Mouse (Mus musculus) heart, embryonic 15.5 days (tissue): Measurements from ENCODE around the gene Lima1. TPM values are rescaled to one million over a fixed set of nuclear protein-coding genes. Genes with fewer than 3 reads are reported as not detected.

Experiments used
- ATAC-seq: fragments of 200-750 bp; cut with Nextera tagmentation; replicated peaks from 2 replicates; pipeline ENCODE4 v1.8.0; 2017; ENCODE audit warnings: low read depth, moderate TSS enrichment; ENCODE audit not compliant: insufficient number of reproducible peaks, insufficient read depth, low FRiP score
- H3K27ac ChIP-seq: fragments of 300-500 bp; sonication (generic); 2 replicates; pipeline ENCODE4 v1.5.1; 2015; ENCODE audit warnings: mild to moderate bottlenecking, inconsistent platforms
- H3K27me3 ChIP-seq: fragments of 300-500 bp; sonication (generic); 2 replicates; pipeline ENCODE4 v1.6.1; 2015; ENCODE audit warnings: inconsistent platforms
- H3K36me3 ChIP-seq: fragments of 300-500 bp; sonication (generic); 2 replicates; pipeline ENCODE4 v1.6.1; 2015; ENCODE audit warnings: mild to moderate bottlenecking, inconsistent platforms
- H3K4me1 ChIP-seq: fragments of 300-500 bp; sonication (generic); replicated peaks from 2 replicates; pipeline ENCODE4 v1.6.1; 2015; ENCODE audit warnings: inconsistent platforms
- H3K4me2 ChIP-seq: fragments of 300-500 bp; sonication (generic); 2 replicates; pipeline ENCODE4 v1.6.1; 2015; ENCODE audit warnings: inconsistent platforms, mild to moderate bottlenecking, moderate library complexity
- H3K4me3 ChIP-seq: fragments of 300-500 bp; sonication (generic); 2 replicates; pipeline ENCODE4 v1.5.1; 2015; ENCODE audit warnings: mild to moderate bottlenecking, inconsistent platforms
- H3K9ac ChIP-seq: fragments of 300-500 bp; sonication (generic); 2 replicates; pipeline ENCODE4 v1.6.1; 2015; ENCODE audit warnings: mild to moderate bottlenecking, inconsistent platforms
- H3K9me3 ChIP-seq: fragments of 300-500 bp; sonication (generic); replicated peaks from 2 replicates; pipeline ENCODE4 v1.6.1; 2016; ENCODE audit warnings: inconsistent platforms
- WGBS: fragments of 180-500 bp; shearing (Covaris S2); methylation state at CpG from one replicate; pipeline ENCODE4 v1.1.7; 2015; ENCODE audit warnings: mixed read lengths; 5-methylcytosine and 5-hydroxymethylcytosine counted together
- polyA plus RNA-seq: library from polyadenylated mRNA; unstranded; fragments of >200 nt; fragmentation: Nextera tagmentation; extraction: Ambion mirVana; gene quantifications from 2 replicates; pipeline ENCODE4 v1.2.1, GENCODE M21; 2015

Lima1 gene
- polyA plus RNA-seq, 1 experiment from 2014 or later = 17.9 TPM

- Histone ChIP-seq H3K9ac (no peak overlapping the region; the same call in 1 of the 2 replicates), H3K9me3 (no peaks in the 10 kb centered on the region), H3K4me1 (peaks cover 6% of the 10 kb centered on the region), H3K4me3 (peak overlapping the region; percentile 54), H3K27ac (peak overlapping the region; percentile 90), H3K36me3 (peaks cover 4% of the 10 kb centered on the region; the same call in 1 of the 2 replicates), H3K4me2 (peak overlapping the region; percentile 62), H3K27me3 (no peaks in the 10 kb centered on the region)
- ATAC-seq = no peak
- WGBS = 32% methylated on average over 8 of the region's 8 CpGs
Observed at GRCm38 (mm10) chr15:99817343-99818235, 57.7 kb downstream of the Lima1 start.

DNA sequence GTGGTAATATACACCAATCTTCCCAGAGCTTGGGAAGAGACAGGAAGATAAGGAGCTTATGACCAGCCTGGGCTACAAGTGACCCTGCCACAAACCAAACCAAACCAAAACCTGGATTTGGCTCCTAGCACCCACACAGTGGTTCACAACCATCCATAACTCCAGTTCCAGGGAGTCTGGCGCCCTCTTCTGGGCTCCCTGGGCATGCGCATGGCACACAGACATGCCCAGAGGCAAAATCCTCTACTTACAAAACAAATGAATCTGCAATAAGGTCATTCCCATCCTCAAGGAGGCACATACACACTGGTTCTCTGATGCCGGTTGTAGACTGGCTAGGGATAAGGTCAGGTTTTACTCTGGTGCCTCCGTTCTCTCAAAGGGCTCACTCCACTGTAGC lies 59.3 kb downstream of the Lima1 start:
- no peak overlapping the region for H3K27ac ChIP-seq
- no peak overlapping the region for H3K9ac ChIP-seq
- no peak overlapping the region for H3K4me2 ChIP-seq
- WGBS = 89% methylated on average over 4 of the region's 4 CpGs
- peaks cover 9% of the 10 kb centered on the region for H3K4me1 ChIP-seq
- H3K4me3 ChIP-seq = no peak overlapping the region
- H3K27me3 ChIP-seq = no peaks in the 10 kb centered on the region
- H3K36me3 ChIP-seq = peaks cover 4% of the 10 kb centered on the region; the same call in 1 of the 2 replicates
- no peaks in the 10 kb centered on the region for H3K9me3 ChIP-seq
- no peak for ATAC-seq

- Histone ChIP-seq H3K9ac (no peak overlapping the region), H3K27ac (no peak overlapping the region), H3K4me2 (no peak overlapping the region), H3K4me1 (peaks cover 9% of the 10 kb centered on the region), H3K36me3 (peaks cover 4% of the 10 kb centered on the region; the same call in 1 of the 2 replicates), H3K4me3 (no peak overlapping the region), H3K27me3 (no peaks in the 10 kb centered on the region), H3K9me3 (no peaks in the 10 kb centered on the region)
- ATAC-seq = no peak
- 78% methylated on average over 24 of the region's 24 CpGs for WGBS
Observed at GRCm38 (mm10) chr15:99814554-99815260, 60.5 kb downstream of the Lima1 start.

GRCm38 (mm10) chr15:99813639-99814038 lies 61.6 kb downstream of the Lima1 start:
- ATAC-seq = no peak
- no peak overlapping the region for H3K4me2 ChIP-seq
- 91% methylated on average over 6 of the region's 6 CpGs for WGBS

DNA sequence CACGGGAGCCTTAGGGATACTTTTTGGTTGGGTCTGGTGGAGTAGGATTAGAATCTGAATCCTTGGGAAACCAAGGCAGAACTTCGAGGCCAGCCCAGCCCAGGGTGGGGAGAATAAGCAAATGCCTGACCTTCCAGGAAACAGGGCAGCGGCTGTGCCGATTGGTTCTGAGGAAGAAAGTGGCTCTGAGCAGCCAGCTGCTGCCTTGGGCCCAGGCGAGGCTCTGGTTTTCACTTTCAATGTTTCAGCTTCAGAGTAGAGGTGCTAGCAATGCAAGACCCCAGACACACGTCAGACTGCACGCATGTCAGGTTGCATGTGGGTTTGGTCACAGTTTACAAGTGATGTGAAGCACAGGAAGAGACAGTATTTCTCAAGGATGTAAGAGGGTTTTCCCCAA lies 63.2 kb downstream of the Lima1 start:
- H3K27ac ChIP-seq = no peak overlapping the region
- H3K36me3 ChIP-seq = peaks cover 4% of the 10 kb centered on the region; the same call in 1 of the 2 replicates
- H3K9me3 ChIP-seq = no peaks in the 10 kb centered on the region
- peaks cover 15% of the 10 kb centered on the region for H3K4me1 ChIP-seq
- H3K4me2 ChIP-seq = no peak overlapping the region
- H3K4me3 ChIP-seq = no peak overlapping the region
- WGBS = 60% methylated on average over 7 of the region's 7 CpGs
- ATAC-seq = no peak
- H3K27me3 ChIP-seq = no peaks in the 10 kb centered on the region
- H3K9ac ChIP-seq = no peak overlapping the region

More at GRCm38 (mm10) chr15:99813639-99814038, 61.6 kb downstream of the Lima1 start:
- Histone ChIP-seq H3K36me3 (peaks cover 4% of the 10 kb centered on the region; the same call in 1 of the 2 replicates), H3K9me3 (no peaks in the 10 kb centered on the region), H3K9ac (no peak overlapping the region), H3K27ac (no peak overlapping the region), H3K27me3 (no peaks in the 10 kb centered on the region), H3K4me1 (peaks cover 9% of the 10 kb centered on the region), H3K4me3 (no peak overlapping the region)

GRCm38 (mm10) chr15:99807776-99808735 lies 67.2 kb downstream of the Lima1 start:
- ATAC-seq = no peak
- H3K9ac ChIP-seq = no peak overlapping the region
- H3K4me2 ChIP-seq = 0 out of 2 replicates have a peak overlapping the region, but pooled peaks have one; percentile 13

GRCm38 (mm10) chr15:99806171-99806570 lies 69.1 kb downstream of the Lima1 start:
- no peaks in the 10 kb centered on the region for H3K9me3 ChIP-seq
- H3K4me2 ChIP-seq = no peak overlapping the region
- no peak overlapping the region for H3K4me3 ChIP-seq
- no peak overlapping the region for H3K9ac ChIP-seq
- H3K4me1 ChIP-seq = peaks cover 39% of the 10 kb centered on the region
- 56% methylated on average over 7 of the region's 7 CpGs for WGBS
- no peaks in the 10 kb centered on the region for H3K27me3 ChIP-seq
- H3K36me3 ChIP-seq = peaks cover 10% of the 10 kb centered on the region; the same call in 1 of the 2 replicates
- no peak for ATAC-seq
- no peak overlapping the region for H3K27ac ChIP-seq

More at GRCm38 (mm10) chr15:99807776-99808735, 67.2 kb downstream of the Lima1 start:
- H3K27me3 ChIP-seq = no peaks in the 10 kb centered on the region
- peak overlapping the region; percentile 14; the same call in 1 of the 2 replicates for H3K27ac ChIP-seq
- H3K9me3 ChIP-seq = no peaks in the 10 kb centered on the region
- H3K36me3 ChIP-seq = peaks cover 10% of the 10 kb centered on the region; the same call in 1 of the 2 replicates
- 49% methylated on average over 21 of the region's 21 CpGs for WGBS
- peaks cover 25% of the 10 kb centered on the region for H3K4me1 ChIP-seq
- H3K4me3 ChIP-seq = no peak overlapping the region

GRCm38 (mm10) chr15:99805673-99806072 lies 69.6 kb downstream of the Lima1 start:
- Histone ChIP-seq H3K9ac (no peak overlapping the region), H3K4me1 (peaks cover 39% of the 10 kb centered on the region), H3K27ac (no peak overlapping the region), H3K36me3 (peaks cover 12% of the 10 kb centered on the region; the same call in 1 of the 2 replicates), H3K27me3 (no peaks in the 10 kb centered on the region), H3K4me3 (no peak overlapping the region), H3K4me2 (no peak overlapping the region), H3K9me3 (no peaks in the 10 kb centered on the region)
- WGBS = 93% methylated on average over 4 of the region's 4 CpGs
- ATAC-seq = no peak

DNA sequence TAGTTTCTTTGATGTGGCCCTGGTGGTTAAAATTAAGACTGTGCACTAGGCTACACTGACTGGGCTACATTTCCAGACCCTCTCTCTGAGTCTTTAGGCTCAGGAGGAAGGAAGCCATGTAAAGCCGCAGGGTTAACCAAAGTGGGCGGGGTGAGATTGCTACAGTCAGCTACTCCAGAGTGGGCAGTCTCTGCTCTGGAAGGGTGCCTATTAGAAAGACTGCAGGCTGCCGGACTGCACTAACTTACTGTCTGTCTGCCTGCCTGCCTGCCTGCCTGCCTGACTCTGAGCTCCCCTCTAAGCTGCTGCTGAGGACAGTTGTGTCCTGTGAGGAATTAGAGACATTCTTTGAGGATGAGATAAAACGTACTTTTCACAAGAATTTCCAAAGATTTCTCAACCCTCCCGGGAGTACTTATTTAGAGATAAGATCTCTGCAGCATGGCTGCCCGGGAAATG lies 72.0 kb downstream of the Lima1 start:
- no peak overlapping the region for H3K9ac ChIP-seq
- peak overlapping the region; percentile 86 for H3K27ac ChIP-seq
- no peak overlapping the region for H3K4me2 ChIP-seq
- peaks cover 36% of the 10 kb centered on the region for H3K4me1 ChIP-seq
- no peak overlapping the region for H3K4me3 ChIP-seq
- H3K36me3 ChIP-seq = peaks cover 21% of the 10 kb centered on the region; the same call in 1 of the 2 replicates
- WGBS = 9% methylated on average over 6 of the region's 6 CpGs
- ATAC-seq = peak; percentile 68
- H3K9me3 ChIP-seq = no peaks in the 10 kb centered on the region
- H3K27me3 ChIP-seq = no peaks in the 10 kb centered on the region

GRCm38 (mm10) chr15:99801885-99802572 lies 73.2 kb downstream of the Lima1 start:
- Histone ChIP-seq H3K4me3 (no peak overlapping the region), H3K27ac (peak overlapping the region; percentile 86), H3K27me3 (no peaks in the 10 kb centered on the region), H3K36me3 (peaks cover 24% of the 10 kb centered on the region; the same call in 1 of the 2 replicates), H3K9me3 (no peaks in the 10 kb centered on the region), H3K4me1 (peaks cover 27% of the 10 kb centered on the region), H3K9ac (no peak overlapping the region), H3K4me2 (peak overlapping the region; percentile 39)
- no peak for ATAC-seq
- 34% methylated on average over 24 of the region's 24 CpGs for WGBS
